Mouse (Mus musculus) spleen, adult 2 months (tissue): ENCODE measurements around the gene Rspry1.

Experiments used
- CTCF ChIP-seq: fragments of 200-500 bp; IDR thresholded peaks from 2 replicates; pipeline ENCODE4 v1.5.1; 2011; ENCODE audit warnings: mild to moderate bottlenecking, inconsistent platforms; ENCODE audit not compliant: insufficient read depth, insufficient read length, insufficient replicate concordance; ENCODE audit errors: extremely low read depth
- POLR2A ChIP-seq: fragments of 200-500 bp; IDR thresholded peaks from 2 replicates; pipeline ENCODE4 v1.6.1; 2011; ENCODE audit warnings: low read depth, low read length, inconsistent platforms

- TF ChIP-seq POLR2A (no peak), CTCF (no peak)
These were observed 96.2 kb downstream of the Rspry1 start for GRCm38 (mm10) chr8:94697956-94698355.
